20 mouse cellular contexts compared by ENCODE assay signal in the genomic region with DNA sequence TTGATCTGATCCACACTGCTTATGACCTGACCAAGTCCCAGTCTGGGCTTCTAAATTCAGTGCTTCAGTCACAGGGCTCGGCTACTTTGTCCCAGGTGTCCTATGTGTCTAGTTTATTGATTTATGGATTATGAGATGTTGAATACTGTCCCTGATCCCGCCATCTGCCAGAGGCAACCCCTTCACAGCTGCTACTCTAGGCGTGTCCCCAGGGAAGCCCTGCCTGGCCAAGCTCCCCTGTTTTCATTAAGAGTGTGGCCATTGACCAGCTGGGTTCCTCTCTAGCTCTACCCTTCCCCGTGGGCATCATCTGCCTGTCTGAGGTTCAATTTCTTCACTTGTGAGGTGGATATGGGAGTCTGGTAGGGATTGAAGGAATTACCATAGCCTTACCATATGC. TPM values are rescaled to one million over a fixed set of nuclear protein-coding genes. Genes with fewer than 3 reads are reported as not detected.
DNase-seq lines count a peak whose midpoint lies in the region; ATAC-seq lines count a peak whose summit lies in the region.
"Had no signal": no experiment of that assay in that cellular context is flagged by ENCODE, and none has a peak within 500 bp of the region (broad histone marks: within the 10 kb centered on the region; RNA-seq: fewer than 3 reads in every experiment).

No protein-coding gene starts in this region.

- 71% methylated on average over 4 of the region's 4 CpGs for whole genome bisulfite sequencing in hindbrain, embryonic 10.5 days
- 35% methylated on average over 4 of the region's 4 CpGs for WGBS in hindbrain, embryonic 14.5 days
- WGBS in neural tube, embryonic 12.5 days = 60% methylated on average over 4 of the region's 4 CpGs
- WGBS in neural tube, embryonic 14.5 days = 37% methylated on average over 4 of the region's 4 CpGs

- H3K9me3 ChIP-seq in hindbrain, embryonic 10.5 days = no peaks in the 10 kb centered on the region
- no peaks in the 10 kb centered on the region for H3K9me3 ChIP-seq in hindbrain, embryonic 14.5 days (ENCODE audit: control insufficient read depth, low read length)
- H3K9me3 ChIP-seq in neural tube, embryonic 12.5 days = no peaks in the 10 kb centered on the region
- no peaks in the 10 kb centered on the region for H3K9me3 ChIP-seq in neural tube, embryonic 14.5 days (ENCODE audit: control insufficient read depth, low read length)
- H3K9me3 ChIP-seq: embryonic facial prominence, embryonic 12.5 days; forebrain, embryonic 15.5 days; G1E had no signal

- ATAC-seq in hindbrain, embryonic 14.5 days (ENCODE audit: low FRiP score) = no peak; the same call in 1 of the 2 replicates
- ATAC-seq in neural tube, embryonic 12.5 days (ENCODE audit: low FRiP score, low read depth) = peak; percentile 68; the same call in 1 of the 2 replicates
- peak; percentile 49 for ATAC-seq in neural tube, embryonic 14.5 days (ENCODE audit: low read depth)
- ATAC-seq: activated CD4-positive, CD25-positive, alpha-beta regulatory T cell, adult 4 months; forebrain, embryonic 15.5 days had no signal

- H3K36me3 ChIP-seq in hindbrain, embryonic 10.5 days = no peaks in the 10 kb centered on the region
- H3K36me3 ChIP-seq in hindbrain, embryonic 14.5 days (replicated peaks; ENCODE audit: control insufficient read depth, insufficient read depth) = no peaks in the 10 kb centered on the region
- H3K36me3 ChIP-seq in neural tube, embryonic 12.5 days = no peaks in the 10 kb centered on the region
- no peaks in the 10 kb centered on the region for H3K36me3 ChIP-seq in neural tube, embryonic 14.5 days (ENCODE audit: control insufficient read depth, insufficient read depth, low read length)
- H3K36me3 ChIP-seq: embryonic facial prominence, embryonic 12.5 days; forebrain, embryonic 15.5 days; G1E had no signal

- DNase-seq in cerebellum, postnatal 10 days = peak; percentile 58 to 73
- DNase-seq in cerebellum, adult 11 months = no peak
- peak; percentile 56 for DNase-seq in hindbrain, embryonic 10.5 days (ENCODE audit: low spot score)
- DNase-seq in hindbrain, embryonic 14.5 days (ENCODE audit: low spot score) = no peak
- no peak for DNase-seq in neural tube, embryonic 10.5 days (ENCODE audit: extremely low spot score, low spot score)
- no peak for DNase-seq in adrenal gland, adult 2 months
- DNase-seq: adrenal gland, postnatal 14 days; gastrocnemius, postnatal 36 days; kidney, adult 11 months had no signal

- no peak overlapping the region for H3K4me3 ChIP-seq in hindbrain, embryonic 10.5 days
- no peak overlapping the region for H3K4me3 ChIP-seq in hindbrain, embryonic 14.5 days (replicated peaks; ENCODE audit: low read length)
- no peak overlapping the region for H3K4me3 ChIP-seq in neural tube, embryonic 12.5 days
- H3K4me3 ChIP-seq in neural tube, embryonic 14.5 days (ENCODE audit: low read depth, low read length) = no peak overlapping the region
- H3K4me3 ChIP-seq: embryonic facial prominence, embryonic 12.5 days; erythroblast, embryonic 14.5 days; forebrain, embryonic 15.5 days had no signal

- peaks cover 15% of the 10 kb centered on the region; the same call in 1 of the 2 replicates for H3K4me1 ChIP-seq in hindbrain, embryonic 10.5 days (replicated peaks)
- H3K4me1 ChIP-seq in hindbrain, embryonic 14.5 days (replicated peaks; ENCODE audit: control insufficient read depth, insufficient read depth, low read length) = no peaks in the 10 kb centered on the region
- H3K4me1 ChIP-seq in neural tube, embryonic 12.5 days = peaks cover 6% of the 10 kb centered on the region
- H3K4me1 ChIP-seq in neural tube, embryonic 14.5 days (ENCODE audit: control insufficient read depth, insufficient read depth, low read length) = no peaks in the 10 kb centered on the region
- H3K4me1 ChIP-seq: embryonic facial prominence, embryonic 12.5 days; forebrain, embryonic 15.5 days had no signal

- no peak overlapping the region for H3K27ac ChIP-seq in hindbrain, embryonic 10.5 days
- no peak overlapping the region for H3K27ac ChIP-seq in hindbrain, embryonic 14.5 days
- H3K27ac ChIP-seq in neural tube, embryonic 12.5 days = no peak overlapping the region
- no peak overlapping the region for H3K27ac ChIP-seq in neural tube, embryonic 14.5 days (ENCODE audit: low read depth, low read length)
- H3K27ac ChIP-seq: embryonic facial prominence, embryonic 12.5 days; forebrain, embryonic 15.5 days; liver, embryonic 14.5 days; macrophage; stomach, postnatal 0 days had no signal

- H3K27me3 ChIP-seq in hindbrain, embryonic 10.5 days (ENCODE audit: insufficient read depth, poor library complexity, severe bottlenecking) = no peaks in the 10 kb centered on the region
- H3K27me3 ChIP-seq in hindbrain, embryonic 14.5 days (ENCODE audit: control insufficient read depth, insufficient read depth, low read length) = no peaks in the 10 kb centered on the region
- H3K27me3 ChIP-seq in neural tube, embryonic 12.5 days (replicated peaks) = no peaks in the 10 kb centered on the region
- no peaks in the 10 kb centered on the region for H3K27me3 ChIP-seq in neural tube, embryonic 14.5 days (ENCODE audit: control insufficient read depth, insufficient read depth, low read length)
- H3K27me3 ChIP-seq: embryonic facial prominence, embryonic 12.5 days; forebrain, embryonic 15.5 days had no signal

- H3K4me2 ChIP-seq in hindbrain, embryonic 14.5 days (replicated peaks) = no peak overlapping the region
- H3K4me2 ChIP-seq in neural tube, embryonic 12.5 days (replicated peaks) = no peak overlapping the region
- no peak overlapping the region for H3K4me2 ChIP-seq in neural tube, embryonic 14.5 days (ENCODE audit: low read depth, low read length)
- H3K4me2 ChIP-seq: embryonic facial prominence, embryonic 12.5 days; forebrain, embryonic 15.5 days had no signal

- H3K9ac ChIP-seq in hindbrain, embryonic 14.5 days = no peak overlapping the region
- no peak overlapping the region for H3K9ac ChIP-seq in neural tube, embryonic 12.5 days
- H3K9ac ChIP-seq in neural tube, embryonic 14.5 days (replicated peaks; ENCODE audit: low read depth, low read length) = no peak overlapping the region
- H3K9ac ChIP-seq: embryonic facial prominence, embryonic 12.5 days; forebrain, embryonic 15.5 days; liver, embryonic 14.5 days had no signal

RNA-seq across cellular contexts. Expression of gene Galnt9, which starts 9.2 kb away (rescaled TPM):
- polyA plus RNA-seq in hindbrain, embryonic 10.5 days (2016; fragmentation: Nextera tagmentation; extraction: Ambion mirVana) = 4.5 and 6.4 TPM in 2 replicates
- 23.9 and 26.9 TPM in 2 replicates for polyA plus RNA-seq in hindbrain, embryonic 14.5 days (2014; fragmentation: Nextera tagmentation; extraction: Ambion mirVana)
- polyA plus RNA-seq in neural tube, embryonic 12.5 days (2016; fragmentation: Nextera tagmentation; extraction: Ambion mirVana) = 10.6 and 15.0 TPM in 2 replicates
- polyA plus RNA-seq in neural tube, embryonic 14.5 days (2014; fragmentation: Nextera tagmentation; extraction: Ambion mirVana) = 25.1 and 26.0 TPM in 2 replicates
- under 1 TPM in 1 of 2 experiments, not detected in 1; 0.14 TPM for total RNA-seq in adrenal gland, adult 2 months (2021)
- 0.25 and 0.41 TPM in 2 replicates for polyA plus RNA-seq in adrenal gland, adult 2 months (2012; rRNA removed)
- total RNA-seq: adrenal gland, postnatal 14 days; gastrocnemius, postnatal 36 days had no signal
- polyA plus RNA-seq: G1E; heart, postnatal 0 days had no signal

Comparison
In these comparisons a context has a peak if more than half of its experiments do, and no peak if none do; other contexts are left out.
1. DNase-seq: peak in cerebellum, postnatal 10 days (2 of 2) and hindbrain, embryonic 10.5 days (single experiment); none in cerebellum, adult 11 months (single experiment), hindbrain, embryonic 14.5 days (single experiment), neural tube, embryonic 10.5 days (single experiment) and adrenal gland, adult 2 months (single experiment).